Mouse (Mus musculus) heart, postnatal 0 days (tissue): ENCODE measurements around the gene Tnks2.

Source experiments
- CTCF ChIP-seq: IDR thresholded peaks from 2 replicates; pipeline ENCODE4 v1.5.1; 2016; ENCODE audit warnings: antibody characterized with exemption, control low read depth, low read depth
- EP300 ChIP-seq: IDR thresholded peaks from 2 replicates; pipeline ENCODE4 v1.6.1; 2016; ENCODE audit warnings: antibody characterized with exemption, low read depth

- TF ChIP-seq CTCF (no peak), EP300 (no peak)
These were observed 40.6 kb downstream of the Tnks2 start for GRCm38 (mm10) chr19:36874651-36875050.
